Mouse (Mus musculus): ENCODE data around the gene Ftsj1.

Ftsj1 gene

GRCm38 (mm10) chrX:8219651-8220050 lies 32.6 kb downstream of the Ftsj1 start:
- DNase-seq (ENCODE audit: low read depth, low spot score) = no peak

GRCm38 (mm10) chrX:8218114-8218513 lies 34.1 kb downstream of the Ftsj1 start:
- DNase-seq (ENCODE audit: low read depth, low spot score) = no peak

GRCm38 (mm10) chrX:8217383-8217782 lies 34.8 kb downstream of the Ftsj1 start:
- no peak for DNase-seq (ENCODE audit: low read depth, low spot score)

GRCm38 (mm10) chrX:8211490-8212207 lies 40.6 kb downstream of the Ftsj1 start:
- no peak for DNase-seq (ENCODE audit: low read depth, low spot score)

- DNase-seq (ENCODE audit: low read depth, low spot score) = no peak
These were observed 42.5 kb downstream of the Ftsj1 start for GRCm38 (mm10) chrX:8209720-8210119.

- no peak for DNase-seq (ENCODE audit: low read depth, low spot score)
These were observed 45.0 kb downstream of the Ftsj1 start for GRCm38 (mm10) chrX:8207224-8207623.

- DNase-seq (ENCODE audit: low read depth, low spot score) = no peak
These were observed 45.5 kb downstream of the Ftsj1 start for GRCm38 (mm10) chrX:8206694-8207197.

- no peak for DNase-seq (ENCODE audit: low read depth, low spot score)
These were observed 46.1 kb downstream of the Ftsj1 start, which contains the start of gene Porcn for GRCm38 (mm10) chrX:8206015-8206693. Gene Porcn, minus strand, starts transcription at chrX:8206525.

- no peak for DNase-seq (ENCODE audit: low read depth, low spot score)
These were observed 46.7 kb downstream of the Ftsj1 start for GRCm38 (mm10) chrX:8205551-8205950.

GRCm38 (mm10) chrX:8205088-8205487 lies 47.1 kb downstream of the Ftsj1 start:
- no peak for DNase-seq (ENCODE audit: low read depth, low spot score)

GRCm38 (mm10) chrX:8204076-8204475 lies 48.1 kb downstream of the Ftsj1 start:
- no peak for DNase-seq (ENCODE audit: low read depth, low spot score)

GRCm38 (mm10) chrX:8203105-8203504 lies 49.1 kb downstream of the Ftsj1 start:
- no peak for DNase-seq (ENCODE audit: low read depth, low spot score)

- no peak for DNase-seq (ENCODE audit: low read depth, low spot score)
These were observed 58.8 kb downstream of the Ftsj1 start, which contains the start of gene Ebp for GRCm38 (mm10) chrX:8193419-8193723. Gene Ebp, minus strand, starts transcription at chrX:8193512.

GRCm38 (mm10) chrX:8192640-8193418 lies 59.4 kb downstream of the Ftsj1 start:
- DNase-seq (ENCODE audit: low read depth, low spot score) = peak; percentile 84

- no peak for DNase-seq (ENCODE audit: low read depth, low spot score)
These were observed 60.0 kb downstream of the Ftsj1 start for GRCm38 (mm10) chrX:8192126-8192639.
